Mouse (Mus musculus): Measurements from ENCODE around the gene Brms1l. TPM values are rescaled to one million over a fixed set of nuclear protein-coding genes. Genes with fewer than 3 reads are reported as not detected.

The Brms1l gene
- polyA plus RNA-seq, 1 experiment from 2014 or later: 58.2 TPM

GRCm38 (mm10) chr12:55846741-55847140 lies 10.6 kb downstream of the Brms1l start:
- H3K4me1 ChIP-seq (ENCODE audit: control insufficient read depth, insufficient read depth, low read length): no peaks in the 10 kb centered on the region
- H3K27ac ChIP-seq (ENCODE audit: low read length): no peak overlapping the region
- WGBS: 67% methylated on average over 1 of the region's 1 CpGs
- H3K4me3 ChIP-seq (ENCODE audit: low read depth, low read length): no peak overlapping the region
- no peak overlapping the region for H3K4me2 ChIP-seq (ENCODE audit: low read length)
- peaks cover 17% of the 10 kb centered on the region for H3K36me3 ChIP-seq (ENCODE audit: control insufficient read depth, insufficient read depth, low read length)
- H3K9ac ChIP-seq (ENCODE audit: low read depth, low read length): no peak overlapping the region
- no peaks in the 10 kb centered on the region for H3K27me3 ChIP-seq (ENCODE audit: control insufficient read depth, insufficient read depth, low read depth, low read length)
- no peak for ATAC-seq
- no peaks in the 10 kb centered on the region for H3K9me3 ChIP-seq (replicated peaks; ENCODE audit: control insufficient read depth, low read length, poor library complexity, severe bottlenecking)

- no peak overlapping the region for H3K4me3 ChIP-seq (ENCODE audit: low read depth, low read length)
- ATAC-seq: no peak
- WGBS: 93% methylated on average over 4 of the region's 4 CpGs
Measured at GRCm38 (mm10) chr12:55847851-55848250, 11.7 kb downstream of the Brms1l start.

GRCm38 (mm10) chr12:55850650-55851049 lies 14.5 kb downstream of the Brms1l start:
- Histone ChIP-seq H3K36me3 (ENCODE audit: control insufficient read depth, insufficient read depth, low read length) (peaks cover 17% of the 10 kb centered on the region), H3K9ac (ENCODE audit: low read depth, low read length) (no peak overlapping the region), H3K27ac (ENCODE audit: low read length) (no peak overlapping the region), H3K27me3 (ENCODE audit: control insufficient read depth, insufficient read depth, low read depth, low read length) (no peaks in the 10 kb centered on the region), H3K4me2 (ENCODE audit: low read length) (no peak overlapping the region), H3K9me3 (replicated peaks; ENCODE audit: control insufficient read depth, low read length, poor library complexity, severe bottlenecking) (no peaks in the 10 kb centered on the region), H3K4me1 (ENCODE audit: control insufficient read depth, insufficient read depth, low read length) (no peaks in the 10 kb centered on the region), H3K4me3 (ENCODE audit: low read depth, low read length) (no peak overlapping the region)
- ATAC-seq: no peak

More at GRCm38 (mm10) chr12:55847851-55848250, 11.7 kb downstream of the Brms1l start:
- no peaks in the 10 kb centered on the region for H3K4me1 ChIP-seq (ENCODE audit: control insufficient read depth, insufficient read depth, low read length)
- H3K36me3 ChIP-seq (ENCODE audit: control insufficient read depth, insufficient read depth, low read length): peaks cover 11% of the 10 kb centered on the region
- no peaks in the 10 kb centered on the region for H3K27me3 ChIP-seq (ENCODE audit: control insufficient read depth, insufficient read depth, low read depth, low read length)
- H3K4me2 ChIP-seq (ENCODE audit: low read length): no peak overlapping the region
- H3K27ac ChIP-seq (ENCODE audit: low read length): no peak overlapping the region
- no peaks in the 10 kb centered on the region for H3K9me3 ChIP-seq (replicated peaks; ENCODE audit: control insufficient read depth, low read length, poor library complexity, severe bottlenecking)
- no peak overlapping the region for H3K9ac ChIP-seq (ENCODE audit: low read depth, low read length)

GRCm38 (mm10) chr12:55859409-55860349 lies 23.6 kb downstream of the Brms1l start:
- ATAC-seq: no peak
- H3K9me3 ChIP-seq (replicated peaks; ENCODE audit: control insufficient read depth, low read length, poor library complexity, severe bottlenecking): peaks cover 6% of the 10 kb centered on the region
- H3K4me1 ChIP-seq (ENCODE audit: control insufficient read depth, insufficient read depth, low read length): no peaks in the 10 kb centered on the region
- H3K9ac ChIP-seq (ENCODE audit: low read depth, low read length): no peak overlapping the region
- no peak overlapping the region for H3K4me3 ChIP-seq (ENCODE audit: low read depth, low read length)
- WGBS: 97% methylated on average over 17 of the region's 17 CpGs
- H3K36me3 ChIP-seq (ENCODE audit: control insufficient read depth, insufficient read depth, low read length): peaks cover 33% of the 10 kb centered on the region
- no peak overlapping the region for H3K27ac ChIP-seq (ENCODE audit: low read length)
- no peak overlapping the region for H3K4me2 ChIP-seq (ENCODE audit: low read length)
- H3K27me3 ChIP-seq (ENCODE audit: control insufficient read depth, insufficient read depth, low read depth, low read length): no peaks in the 10 kb centered on the region

- Histone ChIP-seq H3K27me3 (ENCODE audit: control insufficient read depth, insufficient read depth, low read depth, low read length) (no peaks in the 10 kb centered on the region), H3K4me3 (ENCODE audit: low read depth, low read length) (no peak overlapping the region), H3K4me2 (ENCODE audit: low read length) (no peak overlapping the region), H3K27ac (ENCODE audit: low read length) (no peak overlapping the region), H3K9me3 (replicated peaks; ENCODE audit: control insufficient read depth, low read length, poor library complexity, severe bottlenecking) (peaks cover 6% of the 10 kb centered on the region), H3K36me3 (ENCODE audit: control insufficient read depth, insufficient read depth, low read length) (peaks cover 26% of the 10 kb centered on the region), H3K4me1 (ENCODE audit: control insufficient read depth, insufficient read depth, low read length) (no peaks in the 10 kb centered on the region), H3K9ac (ENCODE audit: low read depth, low read length) (no peak overlapping the region)
- WGBS: 96% methylated on average over 7 of the region's 7 CpGs
- no peak for ATAC-seq
Measured at GRCm38 (mm10) chr12:55860631-55861030, 24.5 kb downstream of the Brms1l start.

- no peak for ATAC-seq
- WGBS: 97% methylated on average over 4 of the region's 4 CpGs
- no peak overlapping the region for H3K4me2 ChIP-seq (ENCODE audit: low read length)
- no peaks in the 10 kb centered on the region for H3K4me1 ChIP-seq (ENCODE audit: control insufficient read depth, insufficient read depth, low read length)
- no peaks in the 10 kb centered on the region for H3K9me3 ChIP-seq (replicated peaks; ENCODE audit: control insufficient read depth, low read length, poor library complexity, severe bottlenecking)
- no peak overlapping the region for H3K4me3 ChIP-seq (ENCODE audit: low read depth, low read length)
- H3K27ac ChIP-seq (ENCODE audit: low read length): no peak overlapping the region
- H3K27me3 ChIP-seq (ENCODE audit: control insufficient read depth, insufficient read depth, low read depth, low read length): no peaks in the 10 kb centered on the region
- no peak overlapping the region for H3K9ac ChIP-seq (ENCODE audit: low read depth, low read length)
- peaks cover 37% of the 10 kb centered on the region for H3K36me3 ChIP-seq (ENCODE audit: control insufficient read depth, insufficient read depth, low read length)
Measured at GRCm38 (mm10) chr12:55867738-55868137, 31.6 kb downstream of the Brms1l start.

GRCm38 (mm10) chr12:55869622-55870322 lies 33.6 kb downstream of the Brms1l start:
- 97% methylated on average over 5 of the region's 5 CpGs for WGBS
- no peak overlapping the region for H3K27ac ChIP-seq (ENCODE audit: low read length)
- peaks cover 31% of the 10 kb centered on the region for H3K36me3 ChIP-seq (ENCODE audit: control insufficient read depth, insufficient read depth, low read length)

GRCm38 (mm10) chr12:55885449-55885848 lies 49.3 kb downstream of the Brms1l start:
- H3K27me3 ChIP-seq (ENCODE audit: control insufficient read depth, insufficient read depth, low read depth, low read length): no peaks in the 10 kb centered on the region; the same call in none of the 2 replicates
- H3K9ac ChIP-seq (ENCODE audit: low read depth, low read length): no peak overlapping the region
- no peak overlapping the region for H3K4me2 ChIP-seq (ENCODE audit: low read length)
- H3K36me3 ChIP-seq (ENCODE audit: control insufficient read depth, insufficient read depth, low read length): no peaks in the 10 kb centered on the region
- WGBS: 50% methylated on average over 4 of the region's 4 CpGs
- H3K27ac ChIP-seq (ENCODE audit: low read length): no peak overlapping the region
- no peak overlapping the region for H3K4me3 ChIP-seq (ENCODE audit: low read depth, low read length)
- peaks cover 4% of the 10 kb centered on the region; the same call in 1 of the 2 replicates for H3K4me1 ChIP-seq (ENCODE audit: control insufficient read depth, insufficient read depth, low read length)
- ATAC-seq: no peak
- H3K9me3 ChIP-seq (replicated peaks; ENCODE audit: control insufficient read depth, low read length, poor library complexity, severe bottlenecking): no peaks in the 10 kb centered on the region

More at GRCm38 (mm10) chr12:55869622-55870322, 33.6 kb downstream of the Brms1l start:
- no peaks in the 10 kb centered on the region for H3K4me1 ChIP-seq (ENCODE audit: control insufficient read depth, insufficient read depth, low read length)
- H3K9me3 ChIP-seq (replicated peaks; ENCODE audit: control insufficient read depth, low read length, poor library complexity, severe bottlenecking): no peaks in the 10 kb centered on the region
- no peaks in the 10 kb centered on the region for H3K27me3 ChIP-seq (ENCODE audit: control insufficient read depth, insufficient read depth, low read depth, low read length)
- no peak overlapping the region for H3K9ac ChIP-seq (ENCODE audit: low read depth, low read length)
- ATAC-seq: no peak
- no peak overlapping the region for H3K4me3 ChIP-seq (ENCODE audit: low read depth, low read length)
- no peak overlapping the region for H3K4me2 ChIP-seq (ENCODE audit: low read length)

- ATAC-seq: no peak
- no peaks in the 10 kb centered on the region; the same call in 1 of the 2 replicates for H3K27me3 ChIP-seq (ENCODE audit: control insufficient read depth, insufficient read depth, low read depth, low read length)
- H3K36me3 ChIP-seq (ENCODE audit: control insufficient read depth, insufficient read depth, low read length): no peaks in the 10 kb centered on the region
- H3K9ac ChIP-seq (ENCODE audit: low read depth, low read length): no peak overlapping the region
- peak overlapping the region; percentile 41 for H3K4me2 ChIP-seq (ENCODE audit: low read length)
- no peak overlapping the region for H3K27ac ChIP-seq (ENCODE audit: low read length)
- H3K9me3 ChIP-seq (replicated peaks; ENCODE audit: control insufficient read depth, low read length, poor library complexity, severe bottlenecking): no peaks in the 10 kb centered on the region
- WGBS: 19% methylated on average over 5 of the region's 5 CpGs
- peaks cover 4% of the 10 kb centered on the region; the same call in 1 of the 2 replicates for H3K4me1 ChIP-seq (ENCODE audit: control insufficient read depth, insufficient read depth, low read length)
- peak overlapping the region; percentile 9; the same call in 1 of the 2 replicates for H3K4me3 ChIP-seq (ENCODE audit: low read depth, low read length)
Measured at GRCm38 (mm10) chr12:55888570-55888969, 52.4 kb downstream of the Brms1l start.

All from midbrain, embryonic 16.5 days (tissue).